Mouse (Mus musculus) c-Kit-positive CD71-negative TER-119-negative erythroid progenitor cells, embryonic 14.5 days (primary cell): ENCODE results near the gene Fam229a.
"Not testable (repeated sequence)": the region's sequence is repeated elsewhere in the genome, so short reads cannot be mapped to it uniquely, and the experiment has no call there.

Source experiments
- DNase-seq: peaks from one replicate; pipeline ENCODE4 v3.0.0-alpha.2; 2013; ENCODE audit warnings: low read depth

Gene Fam229a

GRCm38 (mm10) chr4:129490972-129491880 is at the start of gene Fam229a, which contains the start of gene Tssk3:
Fam229a (plus strand) TSS chr4:129491190.
Tssk3 (minus strand) TSS chr4:129491022.
- DNase-seq: no peak

- no peak for DNase-seq
These were observed 43.6 kb upstream of the Fam229a start for GRCm38 (mm10) chr4:129447360-129447759.

DNA sequence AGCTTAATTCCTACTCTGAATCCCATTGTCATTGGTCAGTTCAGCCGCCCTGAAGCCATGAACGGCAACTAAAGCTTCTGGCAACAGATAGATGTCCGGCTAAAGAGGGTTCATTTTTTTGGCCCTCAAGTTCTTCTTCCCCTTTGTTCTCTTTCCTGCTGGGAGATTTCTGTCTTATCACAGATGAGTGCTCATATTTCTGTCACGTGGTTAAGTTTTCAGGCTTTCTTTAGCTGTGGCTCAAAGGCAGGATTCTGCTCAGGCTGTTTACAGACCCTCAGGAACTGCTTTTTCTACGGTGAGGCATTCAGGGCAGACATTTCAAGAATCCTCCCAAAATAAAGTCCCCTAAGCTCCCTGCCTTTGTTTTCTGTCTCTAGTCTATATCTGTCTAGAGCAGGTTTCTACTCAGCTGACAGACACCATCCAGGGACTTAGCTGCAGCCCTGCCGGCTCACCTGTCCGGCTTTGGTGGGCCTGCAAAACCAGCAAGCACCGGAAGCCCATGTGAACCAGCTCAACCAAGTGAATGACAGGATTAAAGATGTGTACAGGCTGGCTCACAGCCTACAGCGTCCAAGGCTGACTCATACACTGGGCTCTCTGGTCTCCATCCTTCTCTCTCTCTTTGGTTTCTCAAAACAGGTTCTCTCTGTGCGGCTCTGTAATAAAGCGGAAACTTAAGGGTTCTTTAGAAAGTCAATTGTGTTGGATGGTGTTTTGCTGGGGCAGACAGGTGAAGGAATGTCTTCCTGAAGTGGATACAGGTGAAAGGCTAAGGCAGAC is 43.0 kb upstream of the Fam229a start:
- DNase-seq: no peak

DNA sequence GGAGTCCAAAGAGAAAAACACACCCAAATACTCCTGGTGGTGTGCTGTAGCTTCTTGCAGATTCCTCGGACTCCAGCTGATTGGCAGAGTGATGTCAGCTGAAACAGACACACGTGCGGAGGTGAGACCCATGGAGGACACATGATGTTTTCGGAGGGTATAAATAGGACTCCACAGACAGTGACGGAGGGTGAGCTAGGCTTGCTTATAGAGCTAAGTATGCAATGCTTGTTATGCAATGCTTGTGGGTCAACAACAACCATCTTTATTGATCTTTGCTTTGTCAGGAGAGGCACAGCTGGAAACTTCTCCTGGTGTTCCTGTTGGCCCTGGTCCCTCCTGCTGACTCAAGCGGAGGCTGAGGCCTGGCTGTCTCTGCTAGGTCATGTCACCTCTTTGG is 42.3 kb upstream of the Fam229a start:
- DNase-seq: no peak

DNA sequence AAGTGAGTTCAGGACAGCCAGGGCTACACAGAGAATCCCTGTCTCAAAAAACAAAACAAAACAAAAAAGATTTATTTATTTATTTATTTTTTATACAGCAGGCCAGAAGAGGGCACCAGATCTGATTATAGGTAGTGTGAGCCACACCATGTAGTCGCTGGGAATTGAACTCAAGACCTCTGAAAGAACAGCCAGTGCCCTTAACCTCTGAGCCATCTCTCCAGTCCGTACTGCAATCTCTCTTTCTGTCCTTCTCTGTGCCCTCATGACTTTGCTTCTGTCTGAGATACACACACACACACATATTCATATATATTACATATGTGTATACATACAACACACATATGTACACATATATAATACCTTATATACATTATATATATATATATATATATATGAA is 40.1 kb upstream of the Fam229a start:
- DNase-seq: no peak

- DNase-seq: no peak
These were observed 39.4 kb upstream of the Fam229a start for GRCm38 (mm10) chr4:129451471-129452169.

GRCm38 (mm10) chr4:129455265-129455664 is 35.7 kb upstream of the Fam229a start:
- peak; percentile 79 for DNase-seq

- no peak for DNase-seq
These were observed 34.9 kb upstream of the Fam229a start for GRCm38 (mm10) chr4:129456126-129456525.

DNA sequence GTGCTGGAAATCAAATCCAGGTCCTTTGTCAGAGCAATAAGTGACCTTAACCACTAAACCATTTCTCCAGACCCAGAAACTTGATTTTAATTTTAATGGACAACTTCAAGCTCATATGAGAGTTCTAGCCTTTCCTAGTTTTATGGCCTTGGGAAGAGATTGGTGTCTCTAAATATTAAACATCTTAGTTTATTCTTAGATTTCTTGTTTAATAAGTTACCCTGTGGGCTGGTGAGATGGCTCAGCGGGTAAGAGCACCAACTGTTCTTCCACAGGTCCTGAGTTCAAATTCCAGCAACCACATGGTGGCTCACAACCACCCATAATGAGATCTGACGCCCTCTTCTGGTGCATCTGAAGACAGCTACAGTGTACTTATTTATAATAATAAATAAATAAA is 33.7 kb upstream of the Fam229a start:
- DNase-seq: not testable (repeated sequence)

DNA sequence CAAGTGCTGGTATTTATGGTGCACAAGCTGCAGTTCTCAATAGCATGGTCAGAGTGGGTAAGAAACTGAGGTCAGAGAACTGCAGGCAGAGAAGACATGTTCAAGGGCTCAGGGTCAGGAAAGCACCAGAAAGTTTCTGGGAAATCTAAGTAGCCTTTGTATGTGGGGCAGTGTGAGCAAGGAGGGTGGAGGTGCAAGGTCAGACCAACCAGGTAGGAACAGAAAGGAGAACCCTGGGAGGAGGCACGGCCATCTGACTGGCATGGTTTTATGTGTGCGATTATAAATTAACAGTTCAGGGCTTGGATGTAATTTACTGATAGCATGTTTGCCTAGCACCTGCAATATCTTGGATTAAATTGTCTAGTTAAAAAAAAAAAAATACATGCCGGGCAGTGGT is 31.3 kb upstream of the Fam229a start:
- DNase-seq: no peak

DNA sequence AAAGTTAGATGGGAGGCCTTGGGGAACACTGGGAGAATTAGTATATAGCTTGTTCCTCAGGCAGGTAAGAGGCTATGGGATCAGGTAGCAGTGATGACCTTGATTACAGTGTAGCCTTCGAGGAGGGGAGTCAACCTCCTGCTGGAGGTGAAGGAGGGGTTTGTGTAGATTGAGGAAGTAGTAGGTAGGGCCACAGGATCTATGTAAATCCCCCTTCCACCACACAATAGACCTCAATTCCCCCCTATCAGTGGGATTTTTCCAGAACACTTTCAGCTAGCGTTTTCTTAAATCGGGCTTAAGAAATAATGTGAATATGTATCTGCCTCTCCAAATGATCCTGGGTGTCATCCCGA is 30.2 kb upstream of the Fam229a start:
- no peak for DNase-seq

- peak; percentile 100 for DNase-seq
These were observed 29.6 kb upstream of the Fam229a start, which contains the start of gene Bsdc1 for GRCm38 (mm10) chr4:129461183-129461960. Bsdc1 (plus strand) TSS chr4:129461581.

- DNase-seq: no peak
These were observed 28.9 kb upstream of the Fam229a start for GRCm38 (mm10) chr4:129462118-129462517.

GRCm38 (mm10) chr4:129463097-129464059 is 27.6 kb upstream of the Fam229a start:
- no peak for DNase-seq

GRCm38 (mm10) chr4:129464286-129464815 is 26.6 kb upstream of the Fam229a start:
- DNase-seq: no peak

DNA sequence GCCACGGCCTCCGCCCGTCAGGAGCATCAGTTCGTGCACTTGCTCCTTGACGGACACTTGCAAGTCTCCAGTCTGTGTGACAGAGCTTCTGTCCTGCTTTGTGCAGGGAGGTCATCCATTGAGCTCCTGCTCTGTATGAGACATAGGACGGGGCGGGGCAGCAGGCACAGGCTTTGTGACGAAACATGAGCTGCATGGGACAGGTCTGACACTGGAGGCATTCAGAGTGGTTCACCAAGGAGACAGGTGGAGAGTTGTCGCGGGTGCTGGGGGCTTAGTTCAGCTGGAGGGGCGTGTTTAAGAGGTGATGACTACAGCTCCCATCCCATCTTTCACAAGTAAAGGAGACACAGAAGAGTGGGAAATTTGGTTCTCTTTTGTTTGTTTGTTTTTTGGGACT is 14.9 kb upstream of the Fam229a start:
- DNase-seq: no peak

- DNase-seq: no peak
These were observed 11.1 kb upstream of the Fam229a start for GRCm38 (mm10) chr4:129479863-129480262.

- no peak for DNase-seq
These were observed 9.9 kb upstream of the Fam229a start for GRCm38 (mm10) chr4:129481090-129481489.

GRCm38 (mm10) chr4:129494681-129495080 is 3.7 kb downstream of the Fam229a start:
- no peak for DNase-seq
